Mouse (Mus musculus): Measurements from ENCODE around the gene Tmem115. TPM values are rescaled to one million over a fixed set of nuclear protein-coding genes. Genes with fewer than 3 reads are reported as not detected.

Tmem115 gene
- polyA plus RNA-seq, 1 experiment from 2014 or later = 49.7 TPM

GRCm38 (mm10) chr9:107500708-107501286, 32.9 kb upstream of the Tmem115 start:
- H3K4me2 ChIP-seq (replicated peaks; ENCODE audit: low read depth, low read length) = no peak overlapping the region
- 64% methylated on average over 3 of the region's 3 CpGs for WGBS
- no peak for ATAC-seq (ENCODE audit: low FRiP score, low TSS enrichment)

GRCm38 (mm10) chr9:107502131-107502846, 31.5 kb upstream of the Tmem115 start:
- Histone ChIP-seq H3K27ac (ENCODE audit: low read length) (no peak overlapping the region), H3K4me2 (replicated peaks; ENCODE audit: low read depth, low read length) (no peak overlapping the region), H3K9ac (replicated peaks; ENCODE audit: low read length) (no peak overlapping the region), H3K27me3 (ENCODE audit: insufficient read depth, low read length) (no peaks in the 10 kb centered on the region), H3K9me3 (ENCODE audit: low read length) (no peaks in the 10 kb centered on the region), H3K36me3 (ENCODE audit: insufficient read depth, low read length) (no peaks in the 10 kb centered on the region), H3K4me3 (ENCODE audit: low read length) (no peak overlapping the region), H3K4me1 (ENCODE audit: insufficient read depth, low read length) (peaks cover 4% of the 10 kb centered on the region; the same call in 1 of the 2 replicates)
- WGBS = 80% methylated on average over 12 of the region's 12 CpGs
- ATAC-seq (ENCODE audit: low FRiP score, low TSS enrichment) = no peak

More at GRCm38 (mm10) chr9:107500708-107501286, 32.9 kb upstream of the Tmem115 start:
- H3K27me3 ChIP-seq (ENCODE audit: insufficient read depth, low read length) = no peaks in the 10 kb centered on the region
- no peak overlapping the region for H3K9ac ChIP-seq (replicated peaks; ENCODE audit: low read length)
- H3K9me3 ChIP-seq (ENCODE audit: low read length) = no peaks in the 10 kb centered on the region
- no peak overlapping the region for H3K4me3 ChIP-seq (ENCODE audit: low read length)
- H3K36me3 ChIP-seq (ENCODE audit: insufficient read depth, low read length) = no peaks in the 10 kb centered on the region
- no peak overlapping the region for H3K27ac ChIP-seq (ENCODE audit: low read length)
- no peaks in the 10 kb centered on the region for H3K4me1 ChIP-seq (ENCODE audit: insufficient read depth, low read length)

- no peak for ATAC-seq (ENCODE audit: low FRiP score, low TSS enrichment)
- peaks cover 15% of the 10 kb centered on the region for H3K4me1 ChIP-seq (ENCODE audit: insufficient read depth, low read length)
- no peaks in the 10 kb centered on the region for H3K36me3 ChIP-seq (ENCODE audit: insufficient read depth, low read length)
- H3K4me2 ChIP-seq (replicated peaks; ENCODE audit: low read depth, low read length) = no peak overlapping the region
- H3K27me3 ChIP-seq (ENCODE audit: insufficient read depth, low read length) = no peaks in the 10 kb centered on the region
- H3K9me3 ChIP-seq (ENCODE audit: low read length) = no peaks in the 10 kb centered on the region
- WGBS = 76% methylated on average over 19 of the region's 19 CpGs
- H3K27ac ChIP-seq (ENCODE audit: low read length) = no peak overlapping the region
- H3K9ac ChIP-seq (replicated peaks; ENCODE audit: low read length) = no peak overlapping the region
- no peak overlapping the region for H3K4me3 ChIP-seq (ENCODE audit: low read length)
Observed at GRCm38 (mm10) chr9:107504662-107505537, 28.8 kb upstream of the Tmem115 start.

- Histone ChIP-seq H3K4me1 (ENCODE audit: insufficient read depth, low read length) (peaks cover 41% of the 10 kb centered on the region), H3K27me3 (ENCODE audit: insufficient read depth, low read length) (no peaks in the 10 kb centered on the region), H3K27ac (ENCODE audit: low read length) (no peak overlapping the region), H3K4me3 (ENCODE audit: low read length) (no peak overlapping the region), H3K4me2 (replicated peaks; ENCODE audit: low read depth, low read length) (no peak overlapping the region), H3K9ac (replicated peaks; ENCODE audit: low read length) (no peak overlapping the region), H3K36me3 (ENCODE audit: insufficient read depth, low read length) (no peaks in the 10 kb centered on the region), H3K9me3 (ENCODE audit: low read length) (no peaks in the 10 kb centered on the region)
- no peak for ATAC-seq (ENCODE audit: low FRiP score, low TSS enrichment)
- 52% methylated on average over 10 of the region's 10 CpGs for WGBS
Observed at GRCm38 (mm10) chr9:107508266-107508665, 25.5 kb upstream of the Tmem115 start.

GRCm38 (mm10) chr9:107510384-107511100, 23.2 kb upstream of the Tmem115 start:
- WGBS = 78% methylated on average over 14 of the region's 14 CpGs
- ATAC-seq (ENCODE audit: low FRiP score, low TSS enrichment) = no peak

GRCm38 (mm10) chr9:107511436-107511835, 22.3 kb upstream of the Tmem115 start:
- WGBS = 44% methylated on average over 8 of the region's 8 CpGs
- Histone ChIP-seq H3K4me3 (ENCODE audit: low read length) (no peak overlapping the region), H3K4me2 (replicated peaks; ENCODE audit: low read depth, low read length) (no peak overlapping the region), H3K27me3 (ENCODE audit: insufficient read depth, low read length) (0 out of 2 replicates have a peak, but pooled peaks cover 3% of the 10 kb centered on the region), H3K4me1 (ENCODE audit: insufficient read depth, low read length) (peaks cover 41% of the 10 kb centered on the region), H3K9ac (replicated peaks; ENCODE audit: low read length) (no peak overlapping the region), H3K9me3 (ENCODE audit: low read length) (no peaks in the 10 kb centered on the region), H3K36me3 (ENCODE audit: insufficient read depth, low read length) (no peaks in the 10 kb centered on the region), H3K27ac (ENCODE audit: low read length) (0 out of 2 replicates have a peak overlapping the region, but pooled peaks have one; percentile 35)
- ATAC-seq (ENCODE audit: low FRiP score, low TSS enrichment) = no peak

More at GRCm38 (mm10) chr9:107510384-107511100, 23.2 kb upstream of the Tmem115 start:
- no peaks in the 10 kb centered on the region for H3K36me3 ChIP-seq (ENCODE audit: insufficient read depth, low read length)
- no peak overlapping the region for H3K27ac ChIP-seq (ENCODE audit: low read length)
- H3K9me3 ChIP-seq (ENCODE audit: low read length) = no peaks in the 10 kb centered on the region
- H3K4me3 ChIP-seq (ENCODE audit: low read length) = no peak overlapping the region
- H3K4me2 ChIP-seq (replicated peaks; ENCODE audit: low read depth, low read length) = no peak overlapping the region
- H3K27me3 ChIP-seq (ENCODE audit: insufficient read depth, low read length) = 0 out of 2 replicates have a peak, but pooled peaks cover 3% of the 10 kb centered on the region
- peaks cover 41% of the 10 kb centered on the region for H3K4me1 ChIP-seq (ENCODE audit: insufficient read depth, low read length)
- no peak overlapping the region for H3K9ac ChIP-seq (replicated peaks; ENCODE audit: low read length)

GRCm38 (mm10) chr9:107512326-107512725, 21.4 kb upstream of the Tmem115 start:
- H3K27ac ChIP-seq (ENCODE audit: low read length) = no peak overlapping the region
- no peak overlapping the region for H3K4me2 ChIP-seq (replicated peaks; ENCODE audit: low read depth, low read length)
- H3K36me3 ChIP-seq (ENCODE audit: insufficient read depth, low read length) = no peaks in the 10 kb centered on the region
- 44% methylated on average over 16 of the region's 16 CpGs for WGBS
- H3K4me3 ChIP-seq (ENCODE audit: low read length) = no peak overlapping the region
- H3K9me3 ChIP-seq (ENCODE audit: low read length) = no peaks in the 10 kb centered on the region
- no peak overlapping the region for H3K9ac ChIP-seq (replicated peaks; ENCODE audit: low read length)
- ATAC-seq (ENCODE audit: low FRiP score, low TSS enrichment) = no peak
- H3K27me3 ChIP-seq (ENCODE audit: insufficient read depth, low read length) = 0 out of 2 replicates have a peak, but pooled peaks cover 3% of the 10 kb centered on the region
- peaks cover 36% of the 10 kb centered on the region for H3K4me1 ChIP-seq (ENCODE audit: insufficient read depth, low read length)

- Histone ChIP-seq H3K9me3 (ENCODE audit: low read length) (no peaks in the 10 kb centered on the region), H3K4me3 (ENCODE audit: low read length) (no peak overlapping the region), H3K4me1 (ENCODE audit: insufficient read depth, low read length) (peaks cover 28% of the 10 kb centered on the region), H3K27ac (ENCODE audit: low read length) (no peak overlapping the region), H3K27me3 (ENCODE audit: insufficient read depth, low read length) (0 out of 2 replicates have a peak, but pooled peaks cover 3% of the 10 kb centered on the region), H3K9ac (replicated peaks; ENCODE audit: low read length) (no peak overlapping the region), H3K36me3 (ENCODE audit: insufficient read depth, low read length) (no peaks in the 10 kb centered on the region), H3K4me2 (replicated peaks; ENCODE audit: low read depth, low read length) (no peak overlapping the region)
- ATAC-seq (ENCODE audit: low FRiP score, low TSS enrichment) = peak; percentile 28; the same call in 1 of the 2 replicates
- WGBS = 23% methylated on average over 14 of the region's 14 CpGs
Observed at GRCm38 (mm10) chr9:107514303-107514955, 19.3 kb upstream of the Tmem115 start.

GRCm38 (mm10) chr9:107520331-107520730, 13.4 kb upstream of the Tmem115 start:
- no peak overlapping the region for H3K4me2 ChIP-seq (replicated peaks; ENCODE audit: low read depth, low read length)
- no peak overlapping the region for H3K9ac ChIP-seq (replicated peaks; ENCODE audit: low read length)
- peaks cover 1% of the 10 kb centered on the region; the same call in 1 of the 2 replicates for H3K27me3 ChIP-seq (ENCODE audit: insufficient read depth, low read length)
- H3K36me3 ChIP-seq (ENCODE audit: insufficient read depth, low read length) = no peaks in the 10 kb centered on the region
- no peak overlapping the region for H3K4me3 ChIP-seq (ENCODE audit: low read length)
- WGBS = 67% methylated on average over 6 of the region's 6 CpGs
- H3K27ac ChIP-seq (ENCODE audit: low read length) = no peak overlapping the region
- peaks cover 10% of the 10 kb centered on the region for H3K4me1 ChIP-seq (ENCODE audit: insufficient read depth, low read length)
- no peaks in the 10 kb centered on the region for H3K9me3 ChIP-seq (ENCODE audit: low read length)
- ATAC-seq (ENCODE audit: low FRiP score, low TSS enrichment) = no peak

Measured in kidney, embryonic 16.5 days (tissue).